Mouse (Mus musculus): ENCODE results near the gene Olfr665.
A peak's percentile ranks its signal among the peaks of the same experiment; 100 is the strongest.
"Not testable (repeated sequence)": the region's sequence is repeated elsewhere in the genome, so short reads cannot be mapped to it uniquely, and the experiment has no call there.

The Olfr665 gene

DNA sequence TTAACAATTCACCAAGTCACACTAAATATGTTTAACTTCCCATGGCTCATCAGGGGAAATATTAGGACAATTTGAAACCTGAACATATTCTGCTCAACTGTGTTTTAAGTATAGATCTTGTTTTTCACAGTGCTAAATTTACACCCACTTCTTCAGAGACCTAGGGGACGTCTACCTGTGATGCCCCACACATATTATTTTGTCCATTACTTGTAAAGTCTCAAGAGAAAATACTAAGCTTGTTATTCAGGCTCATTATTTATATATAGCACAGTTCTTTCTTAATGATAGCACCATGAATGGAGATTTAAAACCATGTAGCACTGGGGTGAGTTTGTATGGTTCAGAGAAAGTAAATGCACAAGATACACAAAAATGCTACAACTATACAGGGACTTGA, at the start of gene Olfr665:
Gene Olfr665, plus strand, starts transcription at position 301 of the 400 bp plus-strand sequence.
- no peak for DNase-seq (ENCODE audit: low read depth, low spot score)

DNA sequence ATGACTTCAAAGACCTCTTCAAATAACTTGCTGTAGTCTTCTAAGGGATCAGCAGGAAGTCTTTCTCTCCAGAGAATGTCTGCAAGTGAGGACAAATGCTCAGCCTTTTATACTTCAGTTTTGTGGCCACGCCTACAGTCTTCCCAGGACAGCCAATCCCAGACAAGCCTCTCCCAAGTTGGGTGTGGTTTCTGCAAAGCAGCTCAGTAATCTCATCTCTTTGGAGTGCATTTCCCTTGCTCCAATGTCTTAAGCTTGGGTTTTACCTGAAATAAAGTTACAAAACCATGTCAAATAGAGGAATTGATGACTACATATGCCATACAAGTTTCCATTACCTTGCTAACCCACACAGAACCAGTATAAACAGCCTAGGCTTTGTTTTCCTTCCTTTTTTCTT, 35.3 kb upstream of the Olfr665 start, which contains the start of gene Usp17lb:
Gene Usp17lb, minus strand, starts transcription at position 101 of the 400 bp plus-strand sequence.
- DNase-seq (ENCODE audit: low read depth, low spot score), result no peak

DNA sequence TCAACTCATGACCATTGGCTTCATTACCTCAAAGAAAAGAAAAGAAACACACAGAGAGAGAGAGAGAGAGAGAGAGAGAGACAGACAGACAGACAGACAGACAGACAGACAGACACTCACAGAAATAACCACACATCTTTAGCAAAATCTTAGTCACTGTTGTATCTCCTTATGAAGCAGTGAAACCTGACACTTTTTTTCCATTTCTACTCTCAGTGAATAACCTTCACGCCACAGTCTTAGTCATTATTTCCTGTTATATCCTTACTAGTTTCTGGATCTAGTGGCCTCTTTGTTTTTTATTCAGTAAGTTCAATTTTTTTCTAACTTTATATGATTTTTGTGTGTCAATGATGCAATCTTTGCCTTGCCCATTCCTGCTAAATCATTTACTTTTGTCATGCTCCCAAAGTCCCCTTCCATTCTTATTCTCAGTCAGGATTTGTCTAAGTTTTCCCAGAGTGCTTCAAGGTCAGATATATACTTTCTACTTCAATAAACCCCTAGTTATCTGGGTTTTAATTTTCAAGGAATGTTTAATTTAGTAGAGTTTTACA, 34.0 kb upstream of the Olfr665 start:
- DNase-seq (ENCODE audit: low read depth, low spot score), result peak; percentile 81

DNA sequence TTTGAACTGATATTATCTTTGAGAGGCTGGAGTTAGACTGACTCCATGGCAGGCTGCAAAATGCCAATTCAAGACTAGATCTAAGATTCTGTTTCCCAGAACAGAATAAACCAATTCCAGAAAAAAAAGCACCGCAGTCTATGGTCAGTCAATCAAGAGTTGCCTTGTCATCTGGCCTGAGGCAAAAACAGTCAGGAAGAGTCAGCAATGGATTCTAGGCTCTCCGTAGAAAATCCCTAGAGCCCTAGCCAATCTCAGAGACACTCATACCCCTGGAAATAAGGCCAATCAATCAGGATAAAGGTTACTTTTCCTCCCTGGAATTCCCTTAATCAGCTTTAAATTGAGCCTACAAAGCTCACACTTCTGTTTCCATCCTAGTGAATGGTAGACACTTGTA, 26.3 kb upstream of the Olfr665 start:
- peak; percentile 91 for DNase-seq (ENCODE audit: low read depth, low spot score)

DNA sequence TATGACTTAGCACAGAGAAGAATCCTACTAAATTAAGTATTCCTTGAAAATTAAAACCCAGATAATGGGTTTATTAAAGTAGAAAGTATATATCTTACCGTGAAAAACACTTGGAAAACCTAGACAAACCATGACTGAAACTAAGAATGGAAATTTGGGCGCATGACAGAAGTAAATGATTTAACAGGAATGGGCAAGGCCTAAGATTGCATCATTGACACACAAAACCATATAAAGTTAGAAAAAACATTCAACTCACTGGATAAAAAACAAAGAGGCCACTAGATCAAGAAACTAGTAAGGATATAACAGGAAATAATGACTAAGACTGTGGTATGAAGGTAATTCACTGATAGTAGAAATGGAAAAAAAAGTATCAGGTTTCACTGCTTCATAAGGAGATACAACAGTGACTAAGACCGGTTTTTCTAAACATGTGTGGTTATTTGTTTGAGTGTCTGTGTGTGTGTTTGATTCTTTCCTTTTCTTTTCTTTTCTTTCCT, 22.5 kb upstream of the Olfr665 start:
- DNase-seq (ENCODE audit: low read depth, low spot score), result peak; percentile 80

DNA sequence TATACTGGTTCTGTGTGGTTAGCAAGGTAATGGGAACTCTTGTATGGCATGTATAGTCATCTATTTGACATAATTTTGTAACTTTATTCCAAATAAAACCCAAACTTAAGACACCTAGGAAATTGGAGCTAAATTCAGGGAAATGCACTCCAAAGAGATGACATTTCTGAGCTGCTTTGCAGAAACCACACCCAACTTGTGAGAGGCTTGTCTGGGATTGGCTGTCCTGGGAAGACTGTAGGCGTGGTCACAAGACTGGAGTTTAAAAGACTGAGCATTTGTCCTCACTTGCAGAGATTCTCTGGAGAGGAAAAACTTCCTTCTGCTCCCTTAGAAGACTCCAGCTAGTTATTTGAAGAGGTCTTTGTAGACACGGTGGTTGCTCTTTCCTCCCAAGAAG, 21.1 kb upstream of the Olfr665 start, which contains the start of gene Usp17la:
Gene Usp17la, plus strand, starts transcription at position 301 of the 400 bp plus-strand sequence.
- not testable (repeated sequence) for DNase-seq (ENCODE audit: low read depth, low spot score)

DNA sequence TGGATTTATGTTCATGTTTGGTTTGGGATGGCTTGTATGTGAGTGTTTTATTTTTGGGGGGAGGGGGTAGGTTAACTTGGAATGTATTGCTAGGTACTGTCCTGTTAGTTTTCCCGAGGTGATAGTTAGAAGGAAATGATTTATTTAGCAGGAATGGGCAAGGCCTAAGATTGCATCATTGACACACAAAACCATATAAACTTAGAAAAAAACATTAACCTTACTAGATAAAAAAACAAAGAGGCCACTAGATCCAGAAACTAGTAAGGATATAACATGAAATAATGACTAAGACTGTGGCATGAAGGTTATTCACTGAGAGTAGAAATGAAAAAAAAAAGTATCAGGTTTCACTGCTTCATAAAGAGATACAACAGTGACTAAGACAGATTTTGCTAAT, 20.1 kb upstream of the Olfr665 start:
- DNase-seq (ENCODE audit: low read depth, low spot score), result peak; percentile 57

DNA sequence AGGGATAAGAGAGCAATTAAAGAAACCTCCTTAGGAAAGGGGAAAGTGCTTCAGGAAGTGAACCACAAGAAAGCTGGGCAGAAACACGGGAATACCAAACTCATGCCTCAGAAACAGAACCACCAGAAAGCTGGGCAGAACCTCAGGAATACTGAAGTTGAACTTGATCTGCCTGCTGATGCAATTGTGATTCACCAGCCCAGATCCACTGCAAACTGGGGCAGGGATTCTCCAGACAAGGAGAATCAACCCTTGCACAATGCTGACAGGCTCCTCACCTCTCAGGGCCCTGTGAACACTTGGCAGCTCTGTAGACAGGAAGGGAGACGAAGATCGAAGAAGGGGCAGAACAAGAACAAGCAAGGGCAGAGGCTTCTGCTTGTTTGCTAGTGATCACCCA, 16.4 kb upstream of the Olfr665 start:
- DNase-seq (ENCODE audit: low read depth, low spot score), result peak; percentile 90

DNA sequence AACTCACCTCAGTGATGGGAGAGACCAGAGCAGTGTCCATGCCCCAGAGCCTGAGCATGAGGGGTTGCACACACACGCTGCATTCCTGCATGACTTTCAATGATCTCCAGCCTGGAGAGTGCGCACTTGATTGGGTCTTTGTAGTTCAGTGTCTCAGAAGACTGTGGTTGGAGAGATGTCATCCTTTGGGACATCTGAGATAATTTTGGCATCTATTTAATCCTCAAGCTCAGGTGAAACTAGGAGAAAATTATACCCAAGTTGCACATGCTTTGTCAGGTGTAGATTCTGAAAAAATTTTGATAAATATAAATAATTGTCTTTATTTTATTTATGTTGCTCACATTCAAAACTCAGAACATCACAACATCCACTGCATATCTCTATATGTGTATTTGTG, 18.0 kb downstream of the Olfr665 start, which contains the start of gene Olfr666:
Gene Olfr666, minus strand, starts transcription at position 101 of the 400 bp plus-strand sequence.
- no peak for DNase-seq (ENCODE audit: low read depth, low spot score)

DNA sequence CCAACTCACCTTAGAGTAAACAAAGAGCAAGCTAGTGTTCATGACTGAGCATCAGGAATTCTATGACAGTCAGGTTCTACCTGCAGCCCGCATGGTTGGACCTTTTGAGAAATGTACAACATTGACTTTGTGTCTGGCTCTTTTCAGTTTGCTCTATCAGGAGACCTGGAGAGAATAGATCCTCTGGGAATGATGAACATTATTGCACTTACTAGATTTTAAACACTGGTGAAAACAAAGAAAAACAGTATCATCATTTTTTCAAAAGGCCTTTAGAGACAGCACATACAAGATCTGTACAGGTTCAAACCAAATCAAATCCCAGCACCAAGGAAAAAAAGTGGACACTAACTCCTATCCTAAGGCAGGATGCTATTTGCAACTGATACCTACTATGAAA, 43.6 kb downstream of the Olfr665 start, which contains the start of gene Olfr667:
Gene Olfr667, minus strand, starts transcription at position 101 of the 400 bp plus-strand sequence.
- DNase-seq (ENCODE audit: low read depth, low spot score), result no peak

DNA sequence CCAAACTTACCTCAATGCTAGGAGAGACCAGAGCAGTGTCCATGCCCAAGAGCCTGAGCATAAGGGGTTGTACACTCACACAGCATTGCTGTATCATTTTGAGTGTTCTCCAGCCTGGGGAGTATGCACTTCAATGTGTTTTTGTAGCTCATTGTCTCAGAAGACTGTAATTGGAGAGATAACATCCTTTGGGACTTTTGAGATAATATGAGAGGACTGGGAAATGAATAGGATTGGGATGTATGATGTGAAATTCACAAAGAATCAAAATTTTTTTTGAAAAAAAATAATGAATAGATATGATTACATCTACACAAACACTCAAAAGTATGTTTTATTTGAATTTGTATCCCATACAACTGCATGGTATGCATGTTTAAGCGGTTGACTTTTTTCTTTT, 50.1 kb downstream of the Olfr665 start, which contains the start of gene Olfr668:
Gene Olfr668, minus strand, starts transcription at position 101 of the 400 bp plus-strand sequence.
- no peak for DNase-seq (ENCODE audit: low read depth, low spot score)

Measured in 3T3-L1 (cell line).